Mouse (Mus musculus): ENCODE measurements at regions not wholly inside any gene's neighbourhood (a gene's known extent, or its start where the extent isn't known, plus 50 kb on each side); places are given as distances from the start of the nearest gene placed in this dataset.

DNA sequence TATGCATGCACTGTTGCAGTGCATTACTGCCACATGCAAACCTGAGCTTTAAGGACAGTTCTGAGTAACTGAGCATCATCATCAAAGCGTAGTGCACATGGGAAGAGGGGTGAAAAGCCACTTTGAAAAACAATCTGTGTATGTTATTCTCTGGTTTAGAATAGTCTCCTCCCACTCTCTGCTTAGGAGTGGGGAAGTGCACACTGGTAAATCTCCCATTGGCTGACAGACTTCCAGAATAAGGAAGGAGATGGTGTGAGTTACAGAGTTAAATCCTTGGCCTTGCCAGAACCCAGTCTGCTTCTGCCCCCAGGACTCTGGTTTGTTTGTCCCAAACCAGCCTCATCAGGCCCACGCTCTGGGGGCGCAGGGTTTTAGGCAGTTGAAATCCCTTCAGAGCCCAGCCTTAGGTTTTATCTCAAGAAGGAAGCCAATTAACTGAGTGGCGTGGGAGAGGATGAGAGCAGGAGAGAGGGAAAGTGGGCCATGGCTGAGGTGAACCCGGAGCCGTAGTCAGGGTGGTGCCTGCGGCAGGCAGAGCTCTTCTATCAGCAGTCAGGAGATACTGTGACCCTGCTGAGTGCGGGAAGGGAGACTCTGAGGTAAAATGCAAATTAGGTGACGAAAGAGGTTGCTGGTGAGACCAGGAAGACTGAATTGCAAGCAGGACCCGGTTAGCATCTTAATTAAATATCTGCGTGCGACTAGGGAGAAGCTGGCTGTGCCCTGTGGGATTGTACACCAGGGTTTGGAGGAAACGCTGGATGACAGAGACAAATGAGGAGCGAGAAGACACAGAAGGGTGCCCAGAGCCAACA is 166.0 kb downstream of the Setd4 start:
- Histone ChIP-seq H3K4me3 (ENCODE audit: low read depth, low read length) (no peak overlapping the region), H3K36me3 (replicated peaks; ENCODE audit: control insufficient read depth, insufficient read depth, low read depth, low read length) (no peaks in the 10 kb centered on the region), H3K27ac (replicated peaks; ENCODE audit: low read depth, low read length) (no peak overlapping the region), H3K4me2 (ENCODE audit: low read depth, low read length) (peak overlapping the region; percentile 11; the same call in 1 of the 2 replicates), H3K9ac (replicated peaks; ENCODE audit: low read length) (no peak overlapping the region), H3K4me1 (ENCODE audit: control insufficient read depth, insufficient read depth, low read length) (0 out of 2 replicates have a peak, but pooled peaks cover 2% of the 10 kb centered on the region), H3K27me3 (ENCODE audit: control insufficient read depth, insufficient read depth, low read length) (no peaks in the 10 kb centered on the region), H3K9me3 (replicated peaks; ENCODE audit: control insufficient read depth, low read length) (no peaks in the 10 kb centered on the region)
- ATAC-seq (replicated peaks; ENCODE audit: insufficient number of reproducible peaks, low FRiP score, low TSS enrichment, low read depth): no peak
- no peak for DNase-seq (ENCODE audit: low spot score)
- WGBS: 22% methylated on average over 14 of the region's 14 CpGs

- Histone ChIP-seq H3K27me3 (ENCODE audit: control insufficient read depth, insufficient read depth, low read length) (no peaks in the 10 kb centered on the region), H3K27ac (replicated peaks; ENCODE audit: low read depth, low read length) (no peak overlapping the region), H3K4me2 (ENCODE audit: low read depth, low read length) (no peak overlapping the region), H3K4me1 (ENCODE audit: control insufficient read depth, insufficient read depth, low read length) (0 out of 2 replicates have a peak, but pooled peaks cover 2% of the 10 kb centered on the region), H3K4me3 (ENCODE audit: low read depth, low read length) (no peak overlapping the region), H3K9ac (replicated peaks; ENCODE audit: low read length) (no peak overlapping the region), H3K9me3 (replicated peaks; ENCODE audit: control insufficient read depth, low read length) (no peaks in the 10 kb centered on the region), H3K36me3 (replicated peaks; ENCODE audit: control insufficient read depth, insufficient read depth, low read depth, low read length) (no peaks in the 10 kb centered on the region)
- WGBS: 58% methylated on average over 3 of the region's 3 CpGs
- DNase-seq (ENCODE audit: low spot score) (no peak), ATAC-seq (replicated peaks; ENCODE audit: insufficient number of reproducible peaks, low FRiP score, low TSS enrichment, low read depth) (no peak)
These were observed 167.1 kb downstream of the Setd4 start for GRCm38 (mm10) chr16:93436732-93437131.

DNA sequence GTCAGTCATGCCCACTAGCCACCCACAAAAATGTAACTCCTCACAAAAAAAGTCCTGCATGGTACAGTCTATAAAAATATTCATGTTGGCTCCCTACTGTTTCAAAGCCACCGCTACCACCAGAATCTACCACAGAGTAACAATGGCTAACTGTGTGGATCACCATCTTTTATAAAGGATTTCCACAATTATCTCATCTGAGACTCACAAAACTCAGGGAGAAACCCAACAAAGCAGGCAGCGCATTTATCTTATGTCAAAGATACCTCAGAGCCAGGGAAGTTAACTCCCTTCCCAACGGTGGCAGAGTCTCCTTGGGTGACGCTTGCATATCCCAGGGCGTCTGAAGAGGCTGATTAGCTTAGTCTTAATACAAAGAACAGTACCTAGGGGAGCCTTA is 172.5 kb downstream of the Setd4 start:
- Histone ChIP-seq H3K9ac (replicated peaks; ENCODE audit: low read length) (no peak overlapping the region), H3K4me3 (ENCODE audit: low read depth, low read length) (no peak overlapping the region), H3K4me1 (ENCODE audit: control insufficient read depth, insufficient read depth, low read length) (no peaks in the 10 kb centered on the region), H3K27ac (replicated peaks; ENCODE audit: low read depth, low read length) (no peak overlapping the region), H3K4me2 (ENCODE audit: low read depth, low read length) (no peak overlapping the region), H3K9me3 (replicated peaks; ENCODE audit: control insufficient read depth, low read length) (no peaks in the 10 kb centered on the region), H3K36me3 (replicated peaks; ENCODE audit: control insufficient read depth, insufficient read depth, low read depth, low read length) (no peaks in the 10 kb centered on the region), H3K27me3 (ENCODE audit: control insufficient read depth, insufficient read depth, low read length) (no peaks in the 10 kb centered on the region)
- DNase-seq (ENCODE audit: low spot score) (no peak), ATAC-seq (replicated peaks; ENCODE audit: insufficient number of reproducible peaks, low FRiP score, low TSS enrichment, low read depth) (no peak)
- 82% methylated on average over 5 of the region's 5 CpGs for WGBS

DNA sequence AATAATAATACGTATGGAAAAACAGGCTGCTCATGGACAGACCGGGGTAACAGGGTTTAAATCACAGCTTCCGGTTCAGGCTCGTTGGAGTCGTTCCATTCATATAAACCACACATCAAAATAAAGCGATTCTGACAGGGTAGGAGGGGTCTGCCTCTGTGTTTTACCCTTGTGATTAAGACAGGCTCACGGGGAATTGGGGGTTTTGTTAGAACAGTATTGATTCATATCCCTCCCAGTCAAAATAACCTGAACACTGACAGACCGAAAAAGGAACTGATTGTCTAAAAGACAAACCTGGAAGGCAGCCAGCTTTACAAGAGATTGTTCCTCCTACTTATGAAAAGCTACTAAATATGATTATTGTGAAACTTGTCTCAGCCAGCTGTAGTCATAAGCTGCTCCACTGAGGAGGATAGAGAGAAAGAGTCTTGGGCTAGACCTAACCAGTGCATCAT is 174.5 kb downstream of the Setd4 start:
- no peak overlapping the region for H3K4me2 ChIP-seq (ENCODE audit: low read depth, low read length)
- H3K27ac ChIP-seq (replicated peaks; ENCODE audit: low read depth, low read length): no peak overlapping the region
- DNase-seq (ENCODE audit: low spot score): peak; percentile 64
- no peaks in the 10 kb centered on the region for H3K36me3 ChIP-seq (replicated peaks; ENCODE audit: control insufficient read depth, insufficient read depth, low read depth, low read length)
- no peak overlapping the region for H3K4me3 ChIP-seq (ENCODE audit: low read depth, low read length)
- 56% methylated on average over 8 of the region's 8 CpGs for WGBS
- H3K9me3 ChIP-seq (replicated peaks; ENCODE audit: control insufficient read depth, low read length): no peaks in the 10 kb centered on the region
- H3K4me1 ChIP-seq (ENCODE audit: control insufficient read depth, insufficient read depth, low read length): no peaks in the 10 kb centered on the region
- no peak overlapping the region for H3K9ac ChIP-seq (replicated peaks; ENCODE audit: low read length)
- ATAC-seq (replicated peaks; ENCODE audit: insufficient number of reproducible peaks, low FRiP score, low TSS enrichment, low read depth): no peak
- H3K27me3 ChIP-seq (ENCODE audit: control insufficient read depth, insufficient read depth, low read length): no peaks in the 10 kb centered on the region

DNA sequence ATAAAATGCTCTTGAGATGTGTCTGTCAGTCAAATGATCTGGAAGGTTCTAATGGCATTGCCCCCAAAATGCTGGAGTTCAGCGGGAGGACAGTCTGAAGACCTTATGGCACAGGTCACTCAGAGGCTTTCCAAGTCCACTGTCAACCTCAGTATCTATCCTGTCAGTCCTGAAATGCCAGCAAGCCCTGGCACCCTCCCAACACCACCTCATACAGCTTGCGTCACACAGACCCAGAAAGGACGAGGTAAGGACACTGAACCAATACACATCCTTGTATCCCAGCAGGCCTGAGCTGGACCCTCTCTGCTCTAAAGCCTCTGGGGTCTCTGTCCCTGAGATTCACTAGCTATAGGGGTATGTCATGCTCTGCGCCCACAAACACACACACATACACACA is 176.6 kb downstream of the Setd4 start:
- Histone ChIP-seq H3K27ac (replicated peaks; ENCODE audit: low read depth, low read length) (no peak overlapping the region), H3K9ac (replicated peaks; ENCODE audit: low read length) (no peak overlapping the region), H3K4me3 (ENCODE audit: low read depth, low read length) (no peak overlapping the region), H3K4me2 (ENCODE audit: low read depth, low read length) (no peak overlapping the region), H3K4me1 (ENCODE audit: control insufficient read depth, insufficient read depth, low read length) (no peaks in the 10 kb centered on the region; the same call in 1 of the 2 replicates), H3K9me3 (replicated peaks; ENCODE audit: control insufficient read depth, low read length) (no peaks in the 10 kb centered on the region), H3K27me3 (ENCODE audit: control insufficient read depth, insufficient read depth, low read length) (no peaks in the 10 kb centered on the region), H3K36me3 (replicated peaks; ENCODE audit: control insufficient read depth, insufficient read depth, low read depth, low read length) (no peaks in the 10 kb centered on the region)
- no peak for ATAC-seq (replicated peaks; ENCODE audit: insufficient number of reproducible peaks, low FRiP score, low TSS enrichment, low read depth)
- no peak for DNase-seq (ENCODE audit: low spot score)
- WGBS: 94% methylated on average over 4 of the region's 4 CpGs

- no peaks in the 10 kb centered on the region; the same call in 1 of the 2 replicates for H3K4me1 ChIP-seq (ENCODE audit: control insufficient read depth, insufficient read depth, low read length)
- H3K9ac ChIP-seq (replicated peaks; ENCODE audit: low read length): no peak overlapping the region
- H3K4me3 ChIP-seq (ENCODE audit: low read depth, low read length): no peak overlapping the region
- ATAC-seq (replicated peaks; ENCODE audit: insufficient number of reproducible peaks, low FRiP score, low TSS enrichment, low read depth) (no peak), DNase-seq (ENCODE audit: low spot score) (no peak)
- WGBS: 80% methylated on average over 6 of the region's 6 CpGs
- no peaks in the 10 kb centered on the region for H3K36me3 ChIP-seq (replicated peaks; ENCODE audit: control insufficient read depth, insufficient read depth, low read depth, low read length)
- no peak overlapping the region for H3K27ac ChIP-seq (replicated peaks; ENCODE audit: low read depth, low read length)
- H3K4me2 ChIP-seq (ENCODE audit: low read depth, low read length): no peak overlapping the region
- no peaks in the 10 kb centered on the region for H3K27me3 ChIP-seq (ENCODE audit: control insufficient read depth, insufficient read depth, low read length)
- H3K9me3 ChIP-seq (replicated peaks; ENCODE audit: control insufficient read depth, low read length): no peaks in the 10 kb centered on the region
These were observed 178.1 kb downstream of the Setd4 start for GRCm38 (mm10) chr16:93425731-93426130.

DNA sequence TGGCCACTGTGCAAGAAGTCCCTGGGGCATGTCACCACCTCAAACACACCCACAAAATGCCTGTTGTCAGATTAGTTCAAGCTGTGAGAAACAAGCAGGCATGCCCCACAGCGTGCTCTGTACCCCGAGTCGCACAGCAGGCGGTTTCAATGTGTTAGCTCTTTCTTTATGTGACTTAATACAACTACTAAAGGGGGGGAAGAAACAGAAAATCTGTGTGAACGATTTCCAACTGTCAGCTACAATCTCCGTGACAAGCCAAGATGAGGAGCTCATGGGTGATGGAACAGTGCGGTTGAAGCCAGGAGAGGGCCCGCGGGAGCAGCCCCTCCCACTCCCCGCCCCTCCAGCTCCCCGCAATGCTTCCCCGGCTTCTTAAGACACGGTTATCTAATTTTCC is 180.7 kb downstream of the Setd4 start:
- Histone ChIP-seq H3K36me3 (replicated peaks; ENCODE audit: control insufficient read depth, insufficient read depth, low read depth, low read length) (no peaks in the 10 kb centered on the region), H3K27me3 (ENCODE audit: control insufficient read depth, insufficient read depth, low read length) (no peaks in the 10 kb centered on the region), H3K27ac (replicated peaks; ENCODE audit: low read depth, low read length) (no peak overlapping the region), H3K4me3 (ENCODE audit: low read depth, low read length) (no peak overlapping the region), H3K9me3 (replicated peaks; ENCODE audit: control insufficient read depth, low read length) (no peaks in the 10 kb centered on the region), H3K9ac (replicated peaks; ENCODE audit: low read length) (no peak overlapping the region), H3K4me2 (ENCODE audit: low read depth, low read length) (peak overlapping the region; percentile 1; the same call in 1 of the 2 replicates), H3K4me1 (ENCODE audit: control insufficient read depth, insufficient read depth, low read length) (no peaks in the 10 kb centered on the region; the same call in 1 of the 2 replicates)
- ATAC-seq (replicated peaks; ENCODE audit: insufficient number of reproducible peaks, low FRiP score, low TSS enrichment, low read depth) (no peak), DNase-seq (ENCODE audit: low spot score) (peak; percentile 28)
- WGBS: 18% methylated on average over 13 of the region's 13 CpGs

DNA sequence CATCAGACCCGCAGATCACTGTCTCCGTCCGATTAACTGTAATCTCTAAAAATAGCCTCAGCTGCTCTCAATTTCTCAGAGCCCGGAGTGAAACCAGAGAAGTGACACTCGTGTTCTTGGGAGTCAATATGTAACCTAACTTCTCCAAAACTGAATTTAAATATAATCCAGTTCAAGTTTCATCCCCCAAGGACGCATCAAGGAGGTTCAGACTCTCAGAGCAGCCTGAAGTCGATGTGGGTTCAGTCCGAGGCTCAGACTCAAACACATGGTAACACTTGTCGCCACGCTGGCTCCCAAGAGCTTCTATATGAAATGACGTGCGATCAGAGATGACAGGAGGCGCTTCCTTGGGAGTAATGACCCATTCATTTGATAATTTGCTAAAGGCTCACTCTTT is 181.6 kb downstream of the Setd4 start:
- no peak overlapping the region for H3K9ac ChIP-seq (replicated peaks; ENCODE audit: low read length)
- 38% methylated on average over 13 of the region's 13 CpGs for WGBS
- no peak overlapping the region for H3K4me2 ChIP-seq (ENCODE audit: low read depth, low read length)
- H3K4me1 ChIP-seq (ENCODE audit: control insufficient read depth, insufficient read depth, low read length): no peaks in the 10 kb centered on the region; the same call in 1 of the 2 replicates
- H3K36me3 ChIP-seq (replicated peaks; ENCODE audit: control insufficient read depth, insufficient read depth, low read depth, low read length): no peaks in the 10 kb centered on the region
- DNase-seq (ENCODE audit: low spot score) (peak; percentile 58), ATAC-seq (replicated peaks; ENCODE audit: insufficient number of reproducible peaks, low FRiP score, low TSS enrichment, low read depth) (0 out of 2 replicates have a peak, but pooled peaks have one; percentile 49)
- H3K27me3 ChIP-seq (ENCODE audit: control insufficient read depth, insufficient read depth, low read length): no peaks in the 10 kb centered on the region
- no peak overlapping the region for H3K4me3 ChIP-seq (ENCODE audit: low read depth, low read length)
- H3K27ac ChIP-seq (replicated peaks; ENCODE audit: low read depth, low read length): no peak overlapping the region
- H3K9me3 ChIP-seq (replicated peaks; ENCODE audit: control insufficient read depth, low read length): no peaks in the 10 kb centered on the region
